Mouse (Mus musculus) E14TG2a.4 (cell line): ENCODE data around the gene Il31ra.

ENCODE experiments used
- H3K27me3 ChIP-seq: 2 replicates; pipeline ENCODE4 v1.6.1; 2014; ENCODE audit warnings: low read length, control low read depth; ENCODE audit not compliant: insufficient read depth
- H3K36me3 ChIP-seq: 2 replicates; pipeline ENCODE4 v1.6.1; 2014; ENCODE audit warnings: low read length, control low read depth; ENCODE audit not compliant: insufficient read depth
- H3K4me1 ChIP-seq: replicated peaks from 2 replicates; pipeline ENCODE4 v1.6.1; 2014; ENCODE audit warnings: low read depth, low read length, control low read depth
- H3K4me3 ChIP-seq: replicated peaks from 2 replicates; pipeline ENCODE4 v1.5.1; 2014; ENCODE audit warnings: mild to moderate bottlenecking, low read length
- H3K9me3 ChIP-seq: 2 replicates; pipeline ENCODE4 v1.6.1; 2014; ENCODE audit warnings: low read length, control low read depth
- CTCF ChIP-seq: conservative IDR thresholded peaks from 2 replicates; pipeline ENCODE4 v1.5.1; 2014; ENCODE audit warnings: low read length
- NANOG ChIP-seq: IDR thresholded peaks from 2 replicates; pipeline ENCODE4 v1.6.1; 2014; ENCODE audit warnings: borderline replicate concordance, low read length, mixed read lengths
- POU5F1 ChIP-seq: IDR thresholded peaks from 2 replicates; pipeline ENCODE4 v1.6.1; 2014; ENCODE audit warnings: low read length, borderline replicate concordance

The Il31ra gene

GRCm38 (mm10) chr13:112541223-112541975 lies 52.8 kb downstream of the Il31ra start:
- H3K4me1 ChIP-seq, result no peaks in the 10 kb centered on the region
- no peaks in the 10 kb centered on the region for H3K36me3 ChIP-seq
- no peak for TF ChIP-seq NANOG
- no peak overlapping the region for H3K4me3 ChIP-seq
- no peaks in the 10 kb centered on the region for H3K27me3 ChIP-seq
- no peaks in the 10 kb centered on the region; the same call in 1 of the 2 replicates for H3K9me3 ChIP-seq

DNA sequence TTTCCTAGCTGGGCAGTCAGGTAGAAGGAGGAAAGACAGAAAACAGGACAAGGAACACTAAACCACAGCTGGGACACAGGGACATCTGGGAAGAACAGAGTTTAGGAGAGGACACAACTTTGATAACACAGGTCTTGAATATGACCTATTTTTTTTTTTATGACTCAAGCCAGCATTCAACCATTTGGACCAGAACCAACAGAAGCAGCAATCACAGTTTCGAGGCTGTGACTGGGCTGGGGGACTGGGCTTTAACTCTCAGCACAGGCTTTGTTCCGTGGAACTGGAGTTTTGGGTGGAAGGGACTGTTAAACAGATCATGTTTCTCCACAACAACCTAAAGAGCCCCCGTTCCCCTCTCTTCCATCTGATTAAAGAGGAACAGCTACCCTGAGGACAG lies 53.5 kb downstream of the Il31ra start:
- Histone ChIP-seq H3K4me1 (no peaks in the 10 kb centered on the region), H3K36me3 (no peaks in the 10 kb centered on the region), H3K27me3 (no peaks in the 10 kb centered on the region), H3K9me3 (no peaks in the 10 kb centered on the region; the same call in 1 of the 2 replicates), H3K4me3 (no peak overlapping the region)
- TF ChIP-seq NANOG, result no peak
- TF ChIP-seq CTCF, result no peak
- TF ChIP-seq POU5F1, result no peak

DNA sequence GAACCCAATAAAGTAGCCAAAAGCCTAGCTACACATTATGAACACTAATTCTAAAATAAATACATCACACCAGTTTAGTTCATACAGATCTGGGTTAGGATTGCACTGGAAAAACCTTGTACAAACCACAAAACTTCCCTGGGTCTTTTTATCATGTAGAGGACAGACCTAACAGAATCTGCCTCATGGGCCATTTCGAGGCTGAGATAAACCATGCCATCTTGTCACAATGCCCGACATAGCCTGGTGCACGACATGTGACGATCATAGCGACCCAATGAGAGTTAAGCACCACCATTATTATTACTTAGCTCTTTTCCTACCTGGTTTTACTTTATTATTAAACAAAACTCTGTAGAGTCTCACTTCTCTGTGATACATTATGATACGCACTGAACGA lies 57.1 kb downstream of the Il31ra start:
- Histone ChIP-seq H3K27me3 (no peaks in the 10 kb centered on the region), H3K9me3 (no peaks in the 10 kb centered on the region), H3K36me3 (no peaks in the 10 kb centered on the region), H3K4me3 (no peak overlapping the region), H3K4me1 (no peaks in the 10 kb centered on the region)
- no peak for TF ChIP-seq NANOG
- TF ChIP-seq POU5F1, result no peak
- TF ChIP-seq CTCF, result no peak

DNA sequence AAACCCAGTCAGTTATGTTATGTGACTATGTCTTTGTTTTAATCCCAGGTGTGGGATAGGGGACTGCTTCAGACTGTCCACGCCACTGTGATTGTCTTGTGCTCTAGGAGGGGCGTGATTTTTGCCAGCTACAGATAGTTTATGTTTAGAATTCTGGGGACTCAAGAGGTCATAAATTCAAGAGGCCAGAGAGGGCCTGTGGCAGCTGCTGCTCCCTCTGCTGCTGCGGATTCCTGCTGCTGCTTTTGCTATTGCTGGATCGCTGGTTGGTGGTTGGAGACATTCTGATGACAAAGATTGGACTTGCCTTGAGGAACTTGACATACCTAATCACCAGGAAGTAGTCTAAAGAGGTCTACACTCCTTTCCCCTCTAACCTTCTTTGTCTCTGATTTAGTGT lies 57.5 kb downstream of the Il31ra start:
- TF ChIP-seq CTCF (no peak), NANOG (no peak), POU5F1 (no peak)
- H3K27me3 ChIP-seq, result no peaks in the 10 kb centered on the region
- H3K9me3 ChIP-seq, result no peaks in the 10 kb centered on the region
- H3K4me3 ChIP-seq, result no peak overlapping the region
- H3K36me3 ChIP-seq, result no peaks in the 10 kb centered on the region
- H3K4me1 ChIP-seq, result no peaks in the 10 kb centered on the region

DNA sequence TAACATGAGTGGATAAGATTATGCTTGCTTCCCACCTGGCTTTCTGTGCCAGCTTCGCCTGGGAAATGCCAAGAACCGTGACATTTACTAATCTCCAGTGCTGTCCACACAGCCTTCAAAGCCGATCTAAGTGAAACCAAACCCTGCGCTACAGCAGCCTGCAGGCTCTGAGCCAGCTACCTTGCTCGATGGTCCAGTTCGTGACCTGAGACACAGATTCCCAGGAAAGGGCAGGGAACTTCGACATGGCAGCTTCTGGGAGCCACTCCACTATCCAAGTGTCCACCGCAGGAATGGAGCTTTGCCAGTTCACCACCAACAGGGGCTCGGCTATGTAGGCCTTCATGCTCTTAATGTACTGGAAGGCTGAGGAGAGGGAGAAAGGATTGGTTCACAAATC lies 60.6 kb downstream of the Il31ra start:
- no peak for TF ChIP-seq POU5F1
- TF ChIP-seq NANOG, result no peak
- TF ChIP-seq CTCF, result no peak
- Histone ChIP-seq H3K9me3 (no peaks in the 10 kb centered on the region), H3K27me3 (no peaks in the 10 kb centered on the region), H3K36me3 (no peaks in the 10 kb centered on the region), H3K4me3 (no peak overlapping the region), H3K4me1 (no peaks in the 10 kb centered on the region)

GRCm38 (mm10) chr13:112532235-112532634 lies 61.9 kb downstream of the Il31ra start:
- Histone ChIP-seq H3K36me3 (no peaks in the 10 kb centered on the region), H3K9me3 (no peaks in the 10 kb centered on the region), H3K4me3 (no peak overlapping the region), H3K27me3 (no peaks in the 10 kb centered on the region), H3K4me1 (no peaks in the 10 kb centered on the region)
- TF ChIP-seq CTCF (no peak), POU5F1 (no peak), NANOG (no peak)

- Histone ChIP-seq H3K4me1 (no peaks in the 10 kb centered on the region), H3K27me3 (no peaks in the 10 kb centered on the region), H3K9me3 (peaks cover 7% of the 10 kb centered on the region), H3K4me3 (no peak overlapping the region), H3K36me3 (no peaks in the 10 kb centered on the region)
- TF ChIP-seq NANOG, result no peak
- peak; percentile 75 for TF ChIP-seq CTCF
Observed at GRCm38 (mm10) chr13:112529893-112530292, 64.3 kb downstream of the Il31ra start.

GRCm38 (mm10) chr13:112527186-112527585 lies 67.0 kb downstream of the Il31ra start:
- Histone ChIP-seq H3K4me3 (no peak overlapping the region), H3K9me3 (peaks cover 7% of the 10 kb centered on the region), H3K27me3 (no peaks in the 10 kb centered on the region), H3K36me3 (no peaks in the 10 kb centered on the region), H3K4me1 (no peaks in the 10 kb centered on the region)
- no peak for TF ChIP-seq NANOG
- no peak for TF ChIP-seq POU5F1
- no peak for TF ChIP-seq CTCF
